Mouse (Mus musculus): Measurements from ENCODE around the gene Cfap298. TPM values are rescaled to one million over a fixed set of nuclear protein-coding genes. Genes with fewer than 3 reads are reported as not detected.

Cfap298 gene
- 44.1 and 53.3 TPM in 2 replicates for polyA plus RNA-seq (2015; fragmentation: Nextera tagmentation; extraction: Ambion mirVana)

DNA sequence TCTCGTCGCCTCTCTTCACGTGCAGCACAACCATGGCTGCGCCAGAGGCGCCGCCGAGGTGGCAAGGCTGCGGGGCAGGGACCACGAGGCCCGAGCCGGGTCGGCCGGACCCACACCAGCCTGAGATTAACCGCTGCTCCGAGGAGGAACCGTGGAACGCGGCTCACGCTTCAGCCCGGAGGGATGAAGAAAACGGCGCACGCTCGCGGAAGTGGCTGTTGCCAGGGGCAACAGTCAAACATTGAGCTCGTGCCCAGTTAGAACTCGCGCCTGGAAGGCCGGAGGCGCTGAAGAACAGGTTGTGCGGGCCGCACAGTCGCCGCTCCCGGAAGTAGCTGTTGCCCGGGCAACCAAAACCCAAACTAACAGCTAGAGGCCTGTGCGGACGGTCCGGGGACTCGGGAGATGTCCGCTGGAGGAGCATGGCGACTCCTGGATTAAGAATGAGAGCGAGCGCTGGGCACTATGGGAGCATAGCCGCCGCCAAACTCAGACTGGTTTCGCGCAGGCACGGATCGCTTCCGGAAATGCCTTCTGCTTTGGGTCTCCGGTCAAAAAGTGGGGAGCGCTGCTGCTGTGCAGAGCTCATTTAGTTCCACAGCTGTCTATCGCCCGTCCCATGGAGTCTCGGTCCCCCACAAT lies at the start of gene Cfap298:
Gene Cfap298 (minus strand): TSS at position 428 of the 642 bp plus-strand sequence.
- under 1% methylated on average over 56 of the region's 56 CpGs for WGBS
- peak within 1 kb of the TSS; percentile 82 for H3K9ac ChIP-seq
- peak within 1 kb of the TSS; percentile 86 for H3K27ac ChIP-seq
- no peaks in the 10 kb centered on the region for H3K9me3 ChIP-seq
- ATAC-seq (ENCODE audit: borderline replicate concordance, extremely low read depth, low FRiP score, low TSS enrichment) = peak; percentile 97
- peaks cover 12% of the 10 kb centered on the region; the same call in 1 of the 2 replicates for H3K36me3 ChIP-seq
- no peaks in the 10 kb centered on the region for H3K4me1 ChIP-seq
- H3K4me2 ChIP-seq = peak within 1 kb of the TSS; percentile 95
- no peaks in the 10 kb centered on the region for H3K27me3 ChIP-seq
- peak within 1 kb of the TSS; percentile 90 for H3K4me3 ChIP-seq

DNA sequence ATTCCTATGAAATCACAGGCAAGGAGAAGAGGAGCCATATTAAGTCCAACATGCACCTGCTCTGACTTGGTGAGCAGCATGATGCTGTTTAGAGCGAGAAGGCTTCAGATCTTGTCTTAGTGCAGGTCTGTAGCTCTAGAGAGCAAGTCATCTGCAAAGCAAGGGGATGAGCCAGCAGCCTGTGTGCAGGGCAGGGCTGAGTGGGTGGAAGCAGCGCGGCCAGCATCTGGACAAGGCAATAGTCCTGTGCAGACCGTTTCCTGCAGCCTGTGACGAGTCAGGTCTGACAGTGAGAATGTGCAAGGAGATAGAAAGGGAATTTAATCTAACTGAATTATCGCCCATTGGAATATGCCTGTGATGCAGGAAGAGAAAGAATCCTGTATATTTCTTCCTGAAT lies 36.1 kb upstream of the Cfap298 start:
- Histone ChIP-seq H3K27me3 (no peaks in the 10 kb centered on the region), H3K4me2 (no peak overlapping the region), H3K36me3 (0 out of 2 replicates have a peak, but pooled peaks cover 13% of the 10 kb centered on the region), H3K4me3 (no peak overlapping the region), H3K9me3 (no peaks in the 10 kb centered on the region), H3K27ac (no peak overlapping the region), H3K9ac (no peak overlapping the region), H3K4me1 (no peaks in the 10 kb centered on the region)
- no peak for ATAC-seq (ENCODE audit: borderline replicate concordance, extremely low read depth, low FRiP score, low TSS enrichment)
- 81% methylated on average over 6 of the region's 6 CpGs for WGBS

DNA sequence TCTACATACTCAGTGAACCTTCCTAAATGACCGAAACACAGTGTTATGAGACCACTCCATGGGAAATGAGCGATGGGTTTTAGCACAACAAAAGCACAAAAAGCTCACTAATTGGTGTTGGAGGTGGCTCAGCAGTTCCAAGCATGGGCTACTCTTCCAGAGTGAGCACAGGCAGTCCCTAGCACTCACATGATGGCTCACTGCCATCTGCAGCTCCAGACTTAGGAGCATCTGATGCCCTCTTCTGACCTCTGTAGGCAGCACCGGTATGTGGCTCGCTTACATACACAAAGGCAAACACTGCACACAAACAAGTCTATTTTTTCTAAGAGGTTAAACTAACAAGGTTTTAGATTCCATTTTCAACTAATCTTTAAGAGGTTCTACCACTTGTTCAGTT lies 31.3 kb upstream of the Cfap298 start:
- no peak overlapping the region for H3K27ac ChIP-seq
- no peak overlapping the region for H3K9ac ChIP-seq
- H3K4me1 ChIP-seq = no peaks in the 10 kb centered on the region
- H3K4me3 ChIP-seq = no peak overlapping the region
- no peaks in the 10 kb centered on the region for H3K27me3 ChIP-seq
- no peak for ATAC-seq (ENCODE audit: borderline replicate concordance, extremely low read depth, low FRiP score, low TSS enrichment)
- no peaks in the 10 kb centered on the region for H3K9me3 ChIP-seq
- H3K36me3 ChIP-seq = peaks cover 13% of the 10 kb centered on the region; the same call in 1 of the 2 replicates
- WGBS = 71% methylated on average over 4 of the region's 4 CpGs
- H3K4me2 ChIP-seq = no peak overlapping the region

DNA sequence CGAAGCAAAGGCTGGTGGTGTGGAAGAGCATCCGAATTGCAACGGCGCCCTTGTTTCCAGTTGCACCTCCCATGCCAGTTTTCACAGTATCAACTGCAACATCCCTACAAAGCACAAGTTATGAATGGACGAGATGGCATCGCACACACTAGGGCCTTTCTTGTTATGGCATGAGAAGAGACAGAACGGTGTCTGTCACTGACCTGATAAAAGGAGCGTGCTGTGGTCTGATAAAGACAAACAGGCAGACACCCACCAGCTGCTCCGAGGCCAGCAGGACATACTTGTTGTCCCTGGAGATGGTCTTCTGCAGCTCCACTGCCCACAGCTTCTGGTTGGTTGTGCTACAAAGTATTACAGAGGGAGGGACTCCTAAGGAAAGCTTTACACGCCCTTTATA lies 29.4 kb upstream of the Cfap298 start:
- ATAC-seq (ENCODE audit: borderline replicate concordance, extremely low read depth, low FRiP score, low TSS enrichment) = no peak; the same call in 1 of the 2 replicates
- Histone ChIP-seq H3K9ac (no peak overlapping the region), H3K9me3 (no peaks in the 10 kb centered on the region), H3K4me3 (no peak overlapping the region), H3K4me2 (no peak overlapping the region), H3K4me1 (no peaks in the 10 kb centered on the region), H3K36me3 (peaks cover 13% of the 10 kb centered on the region; the same call in 1 of the 2 replicates), H3K27ac (no peak overlapping the region), H3K27me3 (no peaks in the 10 kb centered on the region)
- WGBS = 89% methylated on average over 10 of the region's 10 CpGs

DNA sequence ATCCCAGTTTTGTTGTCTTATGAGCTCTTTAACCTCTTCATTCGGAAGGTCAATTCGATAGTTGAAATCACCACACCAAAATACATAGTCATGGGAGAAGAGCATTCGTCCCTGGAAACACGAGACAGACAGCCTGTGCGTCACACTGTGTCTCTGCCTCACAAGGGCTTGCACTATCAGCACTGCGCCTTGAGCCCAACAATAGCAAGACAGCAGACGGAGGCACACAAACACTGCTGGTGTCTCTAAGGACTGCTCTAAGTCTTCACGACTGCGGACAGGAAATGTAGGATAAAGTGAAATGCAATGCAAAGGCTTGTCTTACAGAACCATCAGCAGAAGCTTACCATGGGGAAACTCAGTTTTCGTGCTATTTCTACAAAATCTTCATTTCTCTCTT lies 29.0 kb upstream of the Cfap298 start:
- H3K4me2 ChIP-seq = no peak overlapping the region
- ATAC-seq (ENCODE audit: borderline replicate concordance, extremely low read depth, low FRiP score, low TSS enrichment) = no peak
- no peak overlapping the region for H3K4me3 ChIP-seq
- WGBS = 86% methylated on average over 10 of the region's 10 CpGs
- H3K27ac ChIP-seq = no peak overlapping the region
- no peaks in the 10 kb centered on the region for H3K4me1 ChIP-seq
- H3K27me3 ChIP-seq = no peaks in the 10 kb centered on the region
- no peak overlapping the region for H3K9ac ChIP-seq
- H3K9me3 ChIP-seq = no peaks in the 10 kb centered on the region
- peaks cover 10% of the 10 kb centered on the region; the same call in 1 of the 2 replicates for H3K36me3 ChIP-seq

DNA sequence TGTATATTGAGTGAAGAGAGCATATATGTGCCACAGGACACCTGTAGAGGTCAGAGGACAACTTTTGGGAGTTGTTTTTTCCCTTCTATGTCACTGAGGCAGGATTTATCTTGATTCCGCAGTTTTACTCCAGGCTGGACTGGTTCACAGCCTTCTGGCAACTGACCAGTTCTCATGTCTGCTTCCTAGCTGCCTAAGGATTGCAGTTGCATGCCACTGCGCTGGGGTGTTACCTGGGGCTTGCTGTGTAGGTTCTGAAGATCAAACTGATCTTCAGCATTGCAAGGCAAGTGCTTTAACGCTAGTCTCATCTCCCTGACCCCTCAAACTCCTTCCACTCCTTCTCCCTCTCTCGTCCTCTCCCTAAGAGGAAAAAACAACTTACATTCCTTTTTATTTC lies 28.3 kb upstream of the Cfap298 start:
- Histone ChIP-seq H3K27me3 (no peaks in the 10 kb centered on the region), H3K4me1 (no peaks in the 10 kb centered on the region), H3K4me2 (no peak overlapping the region), H3K9ac (no peak overlapping the region), H3K27ac (no peak overlapping the region), H3K36me3 (peaks cover 8% of the 10 kb centered on the region; the same call in 1 of the 2 replicates), H3K4me3 (no peak overlapping the region), H3K9me3 (no peaks in the 10 kb centered on the region)
- 88% methylated on average over 4 of the region's 4 CpGs for WGBS
- ATAC-seq (ENCODE audit: borderline replicate concordance, extremely low read depth, low FRiP score, low TSS enrichment) = no peak

DNA sequence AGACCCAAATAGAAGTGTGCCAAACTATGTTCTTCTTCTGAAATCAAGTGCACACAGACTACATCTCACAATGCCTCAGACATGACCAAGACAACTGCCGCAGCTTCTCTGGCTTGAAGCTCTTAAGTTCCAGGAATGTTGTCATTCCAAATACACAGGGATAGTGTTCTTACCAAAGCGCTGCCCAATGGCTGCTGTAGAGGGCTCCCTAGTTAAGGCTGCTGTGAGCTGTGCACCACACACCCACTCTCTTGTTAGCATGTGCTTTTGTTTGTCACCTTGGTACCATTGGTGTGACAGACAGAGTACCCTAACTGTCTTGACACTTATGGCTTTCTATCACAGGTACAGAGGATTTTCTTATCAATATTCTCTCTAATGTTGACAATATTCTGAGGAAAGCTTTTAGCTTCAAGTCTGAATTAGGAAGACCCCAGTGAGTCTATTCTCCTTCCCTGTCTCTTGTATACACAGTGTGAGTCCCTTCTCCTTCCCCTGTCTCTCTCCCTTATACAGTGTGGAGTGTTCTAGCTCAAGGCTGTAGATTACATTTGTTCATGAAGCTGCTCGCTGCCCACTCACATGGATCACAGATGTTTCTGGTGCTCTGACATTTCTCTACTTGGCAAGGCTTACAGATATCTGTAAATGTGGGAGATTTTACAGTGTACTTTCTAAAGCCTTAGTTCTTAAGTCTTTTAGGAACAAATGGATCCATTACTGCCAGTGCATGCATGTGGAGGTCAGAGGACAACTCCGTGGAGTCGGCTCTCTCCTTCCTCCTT lies 23.6 kb upstream of the Cfap298 start:
- H3K9ac ChIP-seq = no peak overlapping the region
- 76% methylated on average over 5 of the region's 5 CpGs for WGBS

DNA sequence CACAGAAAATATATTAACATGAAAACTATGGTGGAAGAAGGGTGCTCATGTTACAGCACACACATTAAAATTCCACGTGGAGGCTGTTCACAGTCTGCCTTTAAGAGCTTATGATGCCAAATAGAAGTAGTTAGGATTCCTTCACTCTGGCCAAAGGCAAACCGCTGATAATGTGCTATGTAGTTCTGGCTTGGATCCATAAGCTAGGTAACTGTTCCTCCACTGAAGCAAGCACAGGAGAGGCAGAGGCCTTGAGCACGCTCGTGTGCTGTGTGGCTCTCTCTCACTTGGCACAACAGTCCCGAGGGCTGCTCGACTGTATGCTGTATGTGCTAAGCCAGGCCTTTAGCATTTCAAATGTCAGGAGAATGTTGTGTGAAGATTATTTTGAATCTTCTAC lies 20.6 kb upstream of the Cfap298 start:
- Histone ChIP-seq H3K9me3 (no peaks in the 10 kb centered on the region), H3K27me3 (no peaks in the 10 kb centered on the region), H3K9ac (no peak overlapping the region), H3K27ac (no peak overlapping the region), H3K36me3 (0 out of 2 replicates have a peak, but pooled peaks cover 6% of the 10 kb centered on the region), H3K4me3 (no peak overlapping the region), H3K4me1 (peaks cover 6% of the 10 kb centered on the region; the same call in 1 of the 2 replicates), H3K4me2 (no peak overlapping the region)
- ATAC-seq (ENCODE audit: borderline replicate concordance, extremely low read depth, low FRiP score, low TSS enrichment) = no peak
- WGBS = 75% methylated on average over 6 of the region's 6 CpGs

More for the DNA sequence above, 23.6 kb upstream of the Cfap298 start:
- H3K4me3 ChIP-seq = no peak overlapping the region
- no peaks in the 10 kb centered on the region for H3K9me3 ChIP-seq
- no peak overlapping the region for H3K27ac ChIP-seq
- H3K4me2 ChIP-seq = no peak overlapping the region
- H3K36me3 ChIP-seq = peaks cover 7% of the 10 kb centered on the region; the same call in 1 of the 2 replicates
- ATAC-seq (ENCODE audit: borderline replicate concordance, extremely low read depth, low FRiP score, low TSS enrichment) = no peak
- no peaks in the 10 kb centered on the region for H3K4me1 ChIP-seq
- H3K27me3 ChIP-seq = no peaks in the 10 kb centered on the region

DNA sequence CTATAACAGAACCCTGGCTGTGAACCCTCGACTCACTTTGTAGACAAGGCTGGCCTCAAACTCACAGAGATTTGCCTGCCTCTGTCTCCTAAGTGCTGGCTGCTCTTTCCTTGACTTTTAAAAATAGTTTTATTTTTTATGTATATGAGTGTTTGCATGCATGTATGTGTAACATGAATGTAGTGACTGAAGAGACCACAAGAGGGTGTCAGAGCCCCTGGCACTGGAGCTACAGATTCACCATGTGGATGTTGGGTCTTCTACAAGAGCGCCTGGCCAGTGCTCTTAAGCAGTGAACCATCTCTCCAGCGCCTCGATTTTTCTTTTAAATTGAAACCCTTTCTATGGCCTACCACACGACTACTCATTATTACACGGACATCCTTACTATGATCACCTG lies 18.9 kb upstream of the Cfap298 start:
- WGBS = 91% methylated on average over 6 of the region's 6 CpGs
- Histone ChIP-seq H3K4me1 (peaks cover 8% of the 10 kb centered on the region; the same call in 1 of the 2 replicates), H3K9me3 (no peaks in the 10 kb centered on the region), H3K4me2 (no peak overlapping the region), H3K27ac (no peak overlapping the region), H3K27me3 (no peaks in the 10 kb centered on the region), H3K4me3 (no peak overlapping the region), H3K9ac (no peak overlapping the region), H3K36me3 (no peaks in the 10 kb centered on the region)
- ATAC-seq (ENCODE audit: borderline replicate concordance, extremely low read depth, low FRiP score, low TSS enrichment) = no peak

DNA sequence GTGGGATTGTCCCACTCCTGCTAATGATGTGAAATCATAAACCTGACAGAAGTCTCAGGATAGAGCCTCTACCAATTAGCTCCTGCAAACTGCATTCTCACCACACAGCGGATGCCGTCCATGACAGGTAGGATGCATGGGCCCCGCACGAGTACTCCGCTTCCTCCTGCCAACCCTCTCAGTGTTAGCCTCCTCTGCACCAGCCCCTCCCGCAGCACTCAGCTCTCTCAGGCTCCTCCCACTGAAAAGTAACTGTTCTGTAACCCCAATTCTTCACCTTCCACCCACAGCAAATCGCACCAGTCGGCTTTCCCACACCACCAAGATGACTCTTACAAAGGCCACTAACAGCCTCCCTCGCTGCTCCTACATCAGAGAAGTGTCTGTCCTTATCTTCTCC lies 18.2 kb upstream of the Cfap298 start:
- 77% methylated on average over 9 of the region's 9 CpGs for WGBS
- Histone ChIP-seq H3K9ac (no peak overlapping the region), H3K4me2 (no peak overlapping the region), H3K36me3 (no peaks in the 10 kb centered on the region), H3K4me1 (peaks cover 8% of the 10 kb centered on the region; the same call in 1 of the 2 replicates), H3K4me3 (no peak overlapping the region), H3K9me3 (no peaks in the 10 kb centered on the region), H3K27me3 (no peaks in the 10 kb centered on the region), H3K27ac (no peak overlapping the region)
- ATAC-seq (ENCODE audit: borderline replicate concordance, extremely low read depth, low FRiP score, low TSS enrichment) = no peak

DNA sequence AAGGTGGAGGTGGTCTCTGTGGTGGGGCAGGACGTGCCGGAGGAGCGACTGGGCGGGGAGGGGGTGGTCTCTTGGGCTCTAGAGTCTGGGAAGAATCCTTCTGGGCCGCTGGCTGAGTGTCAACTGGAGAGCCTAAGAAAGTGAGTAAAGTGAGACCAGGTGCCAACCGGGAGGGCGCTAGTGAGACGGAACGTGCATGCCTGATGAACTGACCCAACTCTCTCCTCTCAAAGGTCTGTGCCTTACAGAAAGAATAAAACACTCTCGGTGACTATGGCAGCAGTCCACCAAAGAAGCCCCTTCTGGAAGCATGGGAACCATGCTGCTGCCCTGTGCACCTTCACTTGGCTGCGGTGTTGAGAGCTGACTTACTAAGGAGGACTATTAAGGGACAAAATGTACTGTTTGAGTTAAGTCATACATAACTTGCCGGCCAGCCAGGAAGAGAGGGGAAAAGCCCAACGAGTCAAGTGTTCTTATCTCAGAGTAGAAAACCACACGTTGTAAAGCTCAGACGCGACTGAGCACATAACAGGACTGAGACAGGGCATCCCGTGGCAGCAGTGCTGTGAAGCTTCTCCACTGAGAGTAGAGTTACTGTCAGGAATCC lies 15.5 kb upstream of the Cfap298 start:
- peak overlapping the region; percentile 29; the same call in 1 of the 2 replicates for H3K27ac ChIP-seq
- 39% methylated on average over 17 of the region's 17 CpGs for WGBS

More for the DNA sequence above, 15.5 kb upstream of the Cfap298 start:
- H3K4me2 ChIP-seq = no peak overlapping the region
- 0 out of 2 replicates have a peak, but pooled peaks cover 2% of the 10 kb centered on the region for H3K36me3 ChIP-seq
- peak; percentile 35; the same call in 1 of the 2 replicates for ATAC-seq (ENCODE audit: borderline replicate concordance, extremely low read depth, low FRiP score, low TSS enrichment)
- H3K27me3 ChIP-seq = no peaks in the 10 kb centered on the region
- peaks cover 8% of the 10 kb centered on the region; the same call in 1 of the 2 replicates for H3K4me1 ChIP-seq
- H3K9ac ChIP-seq = no peak overlapping the region
- H3K4me3 ChIP-seq = no peak overlapping the region
- H3K9me3 ChIP-seq = no peaks in the 10 kb centered on the region
